Mouse (Mus musculus): Measurements from ENCODE around the gene Lrrc3b.

Lrrc3b gene

GRCm38 (mm10) chr14:15330155-15330554 lies 108.6 kb downstream of the Lrrc3b start:
- DNase-seq: no peak

- DNase-seq: no peak
These were observed 112.9 kb downstream of the Lrrc3b start for GRCm38 (mm10) chr14:15325872-15326271.

DNA sequence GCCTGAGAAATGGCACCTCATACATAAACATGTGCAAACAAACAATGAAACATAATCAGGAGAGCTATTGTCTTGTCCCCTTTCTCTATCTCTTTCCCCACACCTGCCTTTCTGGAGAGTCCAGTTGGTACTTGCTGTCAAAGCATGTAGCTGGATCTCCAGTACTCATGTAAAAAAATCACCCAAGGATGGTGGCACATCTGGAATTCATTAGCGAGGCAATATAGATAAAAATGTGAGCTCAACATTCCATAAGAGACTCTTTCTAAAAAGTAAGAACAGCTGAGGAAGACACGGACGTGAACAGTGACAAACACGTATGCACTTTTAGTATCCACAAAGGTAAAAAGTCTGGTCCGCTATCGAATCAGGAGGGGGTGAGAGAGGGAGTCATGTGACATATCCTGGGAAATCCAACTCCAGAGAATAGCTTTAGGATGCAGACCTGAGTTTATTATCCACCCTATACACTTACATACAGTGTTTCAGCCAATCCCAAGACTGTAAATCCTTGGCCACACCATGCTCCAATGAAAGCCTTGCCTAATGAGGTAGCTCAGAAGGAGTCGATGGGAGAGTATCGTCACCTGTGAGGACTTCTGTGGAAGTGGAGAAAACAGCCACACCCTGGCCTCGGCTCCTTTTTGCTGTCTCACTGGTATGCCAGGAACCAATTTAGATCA lies 116.2 kb downstream of the Lrrc3b start:
- no peak for DNase-seq

GRCm38 (mm10) chr14:15319399-15319915 lies 119.3 kb downstream of the Lrrc3b start:
- DNase-seq: no peak

GRCm38 (mm10) chr14:15308576-15308975 lies 130.2 kb downstream of the Lrrc3b start:
- no peak for DNase-seq

Data from lung, postnatal 10 days (tissue).